28 mouse cellular contexts compared by ENCODE assay signal in the genomic region with DNA sequence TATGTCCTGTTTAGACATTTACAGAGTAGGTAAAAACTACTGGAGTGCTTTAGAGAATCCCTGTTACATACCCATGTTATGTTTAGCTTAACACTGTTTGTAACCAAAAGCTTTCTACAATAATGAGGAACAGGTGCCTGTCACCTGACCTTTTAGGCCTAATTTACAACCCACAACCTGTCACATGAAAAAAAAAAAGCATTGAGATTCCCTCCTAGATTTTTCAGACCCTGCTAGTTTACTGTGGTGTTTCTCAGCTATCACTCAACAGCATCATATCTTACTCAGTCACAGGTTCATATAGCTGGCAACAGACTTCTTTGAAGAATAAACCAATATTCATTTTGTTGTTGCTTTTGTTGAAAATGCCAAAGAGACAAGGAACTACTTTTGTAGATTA. TPM values are rescaled to one million over a fixed set of nuclear protein-coding genes. Genes with fewer than 3 reads are reported as not detected.
DNase-seq lines count a peak whose midpoint lies in the region; ATAC-seq and TF ChIP-seq lines count a peak whose summit lies in the region.
"Had no signal": no experiment of that assay in that cellular context is flagged by ENCODE, and none has a peak within 500 bp of the region (broad histone marks: within the 10 kb centered on the region; RNA-seq: fewer than 3 reads in every experiment).

No protein-coding gene starts in this region.

- peak overlapping the region; percentile 8; the same call in 1 of the 2 replicates for H3K4me3 ChIP-seq in heart, postnatal 0 days (ENCODE audit: low read depth, low read length)
- H3K4me3 ChIP-seq in midbrain, embryonic 11.5 days (ENCODE audit: low read depth, low read length) = no peak overlapping the region
- H3K4me3 ChIP-seq in midbrain, embryonic 14.5 days (replicated peaks; ENCODE audit: low read depth, low read length) = no peak overlapping the region
- H3K4me3 ChIP-seq in forebrain, embryonic 12.5 days (replicated peaks) = no peak overlapping the region
- H3K4me3 ChIP-seq: embryonic facial prominence, embryonic 10.5 days; embryonic facial prominence, embryonic 13.5 days; erythroblast, embryonic 14.5 days; forebrain, embryonic 13.5 days had no signal

- no peak overlapping the region for H3K9ac ChIP-seq in heart, postnatal 0 days (replicated peaks; ENCODE audit: low read depth, low read length)
- no peak overlapping the region for H3K9ac ChIP-seq in midbrain, embryonic 11.5 days (ENCODE audit: low read length)
- H3K9ac ChIP-seq in midbrain, embryonic 14.5 days (replicated peaks; ENCODE audit: low read length) = no peak overlapping the region
- H3K9ac ChIP-seq in forebrain, embryonic 12.5 days = no peak overlapping the region
- H3K9ac ChIP-seq: embryonic facial prominence, embryonic 13.5 days; forebrain, embryonic 13.5 days; hindbrain, embryonic 14.5 days had no signal

- H3K4me1 ChIP-seq in heart, postnatal 0 days (ENCODE audit: control insufficient read depth, insufficient read depth) = peaks cover 13% of the 10 kb centered on the region
- H3K4me1 ChIP-seq in midbrain, embryonic 11.5 days (ENCODE audit: control insufficient read depth, insufficient read depth, low read length) = peaks cover 10% of the 10 kb centered on the region
- peaks cover 14% of the 10 kb centered on the region for H3K4me1 ChIP-seq in midbrain, embryonic 14.5 days (ENCODE audit: control insufficient read depth, insufficient read depth, low read length)
- H3K4me1 ChIP-seq in forebrain, embryonic 12.5 days = peaks cover 20% of the 10 kb centered on the region

- intact Hi-C loops in heart, postnatal 14 days (cut with DNase I) = no loop called here

- no peaks in the 10 kb centered on the region for H3K36me3 ChIP-seq in heart, postnatal 0 days (replicated peaks; ENCODE audit: control insufficient read depth, insufficient read depth, low read length)
- no peaks in the 10 kb centered on the region for H3K36me3 ChIP-seq in midbrain, embryonic 11.5 days (ENCODE audit: control insufficient read depth, insufficient read depth, low read length)
- no peaks in the 10 kb centered on the region for H3K36me3 ChIP-seq in midbrain, embryonic 14.5 days (ENCODE audit: control insufficient read depth, insufficient read depth, low read length)
- no peaks in the 10 kb centered on the region for H3K36me3 ChIP-seq in forebrain, embryonic 12.5 days (replicated peaks)
- H3K36me3 ChIP-seq: embryonic facial prominence, embryonic 10.5 days; embryonic facial prominence, embryonic 13.5 days; G1E had no signal

- ATAC-seq in heart, postnatal 0 days (ENCODE audit: insufficient read depth, low read depth) = no peak
- ATAC-seq in midbrain, embryonic 11.5 days (ENCODE audit: low FRiP score) = no peak
- ATAC-seq in midbrain, embryonic 14.5 days (ENCODE audit: low FRiP score, low TSS enrichment) = no peak
- ATAC-seq in forebrain, embryonic 12.5 days (ENCODE audit: low FRiP score) = no peak
- ATAC-seq: forebrain, embryonic 13.5 days; forebrain, embryonic 16.5 days; hindbrain, postnatal 0 days; Patski had no signal

- H3K27ac ChIP-seq in heart, postnatal 0 days (ENCODE audit: low read depth) = no peak overlapping the region
- H3K27ac ChIP-seq in midbrain, embryonic 11.5 days (ENCODE audit: low read depth, low read length) = no peak overlapping the region
- H3K27ac ChIP-seq in midbrain, embryonic 14.5 days (replicated peaks; ENCODE audit: low read depth, low read length) = no peak overlapping the region
- H3K27ac ChIP-seq in forebrain, embryonic 12.5 days = no peak overlapping the region
- H3K27ac ChIP-seq: embryonic facial prominence, embryonic 10.5 days; embryonic facial prominence, embryonic 13.5 days; forebrain, embryonic 13.5 days; hindbrain, embryonic 14.5 days; hindbrain, postnatal 0 days had no signal

- H3K27me3 ChIP-seq in heart, postnatal 0 days (ENCODE audit: control insufficient read depth, insufficient read depth, low read length) = peaks cover 61% of the 10 kb centered on the region
- H3K27me3 ChIP-seq in midbrain, embryonic 11.5 days (ENCODE audit: control insufficient read depth, insufficient read depth, low read length) = peaks cover 20% of the 10 kb centered on the region
- H3K27me3 ChIP-seq in midbrain, embryonic 14.5 days (ENCODE audit: control insufficient read depth, insufficient read depth, low read length) = peaks cover 34% of the 10 kb centered on the region
- peaks cover 36% of the 10 kb centered on the region for H3K27me3 ChIP-seq in forebrain, embryonic 12.5 days
- H3K27me3 ChIP-seq: CH12.LX had no signal

- no peak for TF ChIP-seq EP300 in heart, postnatal 0 days (IDR thresholded peaks at IDR 0.05; ENCODE audit: low read depth)

- no peaks in the 10 kb centered on the region for H3K9me3 ChIP-seq in heart, postnatal 0 days (replicated peaks; ENCODE audit: control insufficient read depth, low read length)
- H3K9me3 ChIP-seq in midbrain, embryonic 11.5 days (ENCODE audit: control insufficient read depth, low read length) = no peaks in the 10 kb centered on the region
- no peaks in the 10 kb centered on the region for H3K9me3 ChIP-seq in midbrain, embryonic 14.5 days (ENCODE audit: control insufficient read depth, low read length)
- no peaks in the 10 kb centered on the region for H3K9me3 ChIP-seq in forebrain, embryonic 12.5 days
- H3K9me3 ChIP-seq: embryonic facial prominence, embryonic 10.5 days; embryonic facial prominence, embryonic 13.5 days; forebrain, embryonic 13.5 days had no signal

- DNase-seq in heart, postnatal 0 days (ENCODE audit: low spot score) = no peak
- no peak for DNase-seq in heart, postnatal 14 days
- peak; percentile 45 for DNase-seq in midbrain, embryonic 11.5 days (ENCODE audit: low spot score, missing footprints)
- DNase-seq in midbrain, embryonic 14.5 days = no peak
- peak; percentile 54 for DNase-seq in CD4-positive helper T cell, adult 2 months (ENCODE audit: low read depth, low spot score)
- DNase-seq in induced T-regulatory cell, adult 2 months (ENCODE audit: low read depth) = peak; percentile 53
- no peak for DNase-seq in gastrocnemius, adult 8-10 months (ENCODE audit: low spot score in 2 of 2)
- DNase-seq: adrenal gland, adult 8-10 months; adrenal gland, postnatal 25 days; cerebellum, adult 18-20 months; cerebellum, adult 9-10 months; cerebellum, postnatal 14 days; gastrocnemius, postnatal 14 days; heart, adult 11 months; heart, postnatal 10 days; heart, postnatal 4 days had no signal

- no peak overlapping the region for H3K4me2 ChIP-seq in heart, postnatal 0 days (ENCODE audit: low read depth, low read length)
- no peak overlapping the region for H3K4me2 ChIP-seq in midbrain, embryonic 11.5 days
- H3K4me2 ChIP-seq in midbrain, embryonic 14.5 days (ENCODE audit: low read length) = no peak overlapping the region
- H3K4me2 ChIP-seq in forebrain, embryonic 12.5 days = no peak overlapping the region
- H3K4me2 ChIP-seq: embryonic facial prominence, embryonic 13.5 days; forebrain, embryonic 13.5 days; heart, embryonic 11.5 days; hindbrain, embryonic 14.5 days had no signal

- no peak for TF ChIP-seq CTCF in heart, postnatal 0 days (IDR thresholded peaks at IDR 0.05; ENCODE audit: low read depth)

RNA-seq across cellular contexts. Expression of a gene that starts 3.7 kb away (rescaled TPM):
- 17.4 and 30.6 TPM in 2 replicates for total RNA-seq in heart, postnatal 0 days (2014; rRNA removed; ENCODE audit: low replicate concordance)
- 8.1 and 8.4 TPM in 2 replicates for polyA plus RNA-seq in heart, postnatal 0 days (2015; fragmentation: Nextera tagmentation; extraction: Ambion mirVana)
- total RNA-seq in heart, postnatal 14 days (2021) = 10 to 100 TPM; 27.1 to 63.8 TPM
- 30.0 and 31.9 TPM in 2 replicates for polyA plus RNA-seq in midbrain, embryonic 11.5 days (2014; fragmentation: Nextera tagmentation; extraction: Ambion mirVana)
- 26.6 and 34.2 TPM in 2 replicates for polyA plus RNA-seq in midbrain, embryonic 14.5 days (2014; fragmentation: Nextera tagmentation; extraction: Ambion mirVana)
- 100 to 1,000 TPM in 1 of 4 experiments, 10 to 100 TPM in 3; 69.8 to 101 (median 87.3) TPM for total RNA-seq in gastrocnemius, adult 8-10 months (2022)
- polyA plus RNA-seq in forebrain, embryonic 12.5 days (2016; fragmentation: Nextera tagmentation; extraction: Ambion mirVana) = 34.9 and 37.9 TPM in 2 replicates
- total RNA-seq: CH12.LX had no signal
- polyA plus RNA-seq: G1E had no signal

Comparison
In these comparisons a context has a peak if more than half of its experiments do, and no peak if none do; other contexts are left out.
1. DNase-seq: peak in midbrain, embryonic 11.5 days (single experiment), CD4-positive helper T cell, adult 2 months (single experiment) and induced T-regulatory cell, adult 2 months (single experiment); none in heart, postnatal 0 days (single experiment), heart, postnatal 14 days (0 of 2), midbrain, embryonic 14.5 days (single experiment) and gastrocnemius, adult 8-10 months (0 of 2).